8 mouse cellular contexts compared by ENCODE assay signal in genomic region chr11:106501308-106502158, GRCm38 (mm10). TPM values are rescaled to one million over a fixed set of nuclear protein-coding genes. Genes with fewer than 3 reads are reported as not detected.
DNase-seq lines count a peak whose midpoint lies in the region.

No protein-coding gene starts in this region.

- no peaks in the 10 kb centered on the region for H3K27me3 ChIP-seq in megakaryocyte, embryonic 14.5 days (replicated peaks)

- peak; percentile 64 for DNase-seq in layer of hippocampus, adult 11-12 months (ENCODE audit: low spot score)
- no peak for DNase-seq in layer of hippocampus, adult 9-10 months (ENCODE audit: low spot score)
- peak; percentile 84 for DNase-seq in embryo, embryonic 10.5 days (ENCODE audit: low spot score)
- DNase-seq in gastrocnemius, postnatal 14 days: peak; percentile 79
- peak; percentile 70 for DNase-seq in induced T-regulatory cell, adult 2 months (ENCODE audit: low read depth)
- peak; percentile 45 to 50 for DNase-seq in left cerebral cortex, postnatal 14 days (ENCODE audit: low spot score in 2 of 2)
- DNase-seq in right cerebral cortex, postnatal 4 days: peak; percentile 45

- H3K4me1 ChIP-seq in megakaryocyte, embryonic 14.5 days: peaks cover 56% of the 10 kb centered on the region

- no peaks in the 10 kb centered on the region for H3K9me3 ChIP-seq in megakaryocyte, embryonic 14.5 days

- peak overlapping the region; percentile 100 for H3K4me3 ChIP-seq in megakaryocyte, embryonic 14.5 days (replicated peaks)

- intact Hi-C loops in gastrocnemius, postnatal 14 days (cut with DNase I; ENCODE audit: low total_unique reads): loop anchor here (10.0 kb wide), 1 partner anchor 253 kb away; the partner anchor contains the start of genes Milr1 and Pecam1
- intact Hi-C loops in left cerebral cortex, postnatal 14 days (cut with DNase I): loop anchor here (5.0 kb wide), 2 partner anchors 111 to 126 kb away; partner anchors contain the start of gene Tex2

- H3K36me3 ChIP-seq in megakaryocyte, embryonic 14.5 days (replicated peaks; ENCODE audit: low read length): peaks cover 38% of the 10 kb centered on the region

RNA-seq across cellular contexts. Expression of gene Ern1, which starts 13.9 kb away (rescaled TPM):
- 1 to 10 TPM; 4.9 to 5.9 TPM for total RNA-seq in gastrocnemius, postnatal 14 days (2021)
- total RNA-seq in left cerebral cortex, postnatal 14 days (2021): 1 to 10 TPM; 6.7 to 8.7 TPM
- 0.86 and 3.0 TPM in 2 replicates for polyA plus RNA-seq in megakaryocyte, embryonic 14.5 days (2012; ENCODE audit: insufficient read depth, low replicate concordance)
